Mouse (Mus musculus) limb, embryonic 14.5 days (tissue): ENCODE measurements around the gene Tmod4. TPM values are rescaled to one million over a fixed set of nuclear protein-coding genes. Genes with fewer than 3 reads are reported as not detected.
A peak's percentile ranks its signal among the peaks of the same experiment; 100 is the strongest.

Experiments used
- ATAC-seq: fragments of 200-750 bp; cut with Nextera tagmentation; 2 replicates; pipeline ENCODE4 v1.8.0; 2017; ENCODE audit warnings: low read depth, moderate number of reproducible peaks, moderate TSS enrichment; ENCODE audit not compliant: low FRiP score
- DNase-seq: peaks from one replicate; pipeline ENCODE4 v3.0.0-alpha.2; 2015; ENCODE audit warnings: low spot score
- H3K27ac ChIP-seq: fragments of 300-500 bp; sonication (generic); replicated peaks from 2 replicates; pipeline ENCODE4 v1.5.1; 2014; ENCODE audit warnings: low read depth, mild to moderate bottlenecking, low read length, moderate library complexity, mixed read lengths
- H3K27me3 ChIP-seq: fragments of 300-500 bp; sonication (generic); 2 replicates; pipeline ENCODE4 v1.6.1; 2014; ENCODE audit warnings: low read length, mixed read lengths; ENCODE audit not compliant: control insufficient read depth, insufficient read depth
- H3K36me3 ChIP-seq: fragments of 300-500 bp; sonication (generic); 2 replicates; pipeline ENCODE4 v1.6.1; 2014; ENCODE audit warnings: mild to moderate bottlenecking, low read length, moderate library complexity, mixed read lengths; ENCODE audit not compliant: control insufficient read depth, insufficient read depth
- H3K4me1 ChIP-seq: fragments of 300-500 bp; sonication (generic); 2 replicates; pipeline ENCODE4 v1.6.1; 2014; ENCODE audit warnings: antibody characterized with exemption, low read length, mixed read lengths; ENCODE audit not compliant: control insufficient read depth, insufficient read depth
- H3K4me2 ChIP-seq: fragments of 300-500 bp; sonication (generic); replicated peaks from 2 replicates; pipeline ENCODE4 v1.6.1; 2014; ENCODE audit warnings: low read depth, mild to moderate bottlenecking, low read length, moderate library complexity; ENCODE audit not compliant: severe bottlenecking
- H3K4me3 ChIP-seq: fragments of 300-500 bp; sonication (generic); replicated peaks from 2 replicates; pipeline ENCODE4 v1.5.1; 2014; ENCODE audit warnings: low read length
- H3K9ac ChIP-seq: fragments of 300-500 bp; sonication (generic); 2 replicates; pipeline ENCODE4 v1.6.1; 2014; ENCODE audit warnings: mild to moderate bottlenecking, low read depth, low read length, moderate library complexity; ENCODE audit not compliant: severe bottlenecking
- H3K9me3 ChIP-seq: fragments of 300-500 bp; sonication (generic); 2 replicates; pipeline ENCODE4 v1.6.1; 2016; ENCODE audit warnings: low read length; ENCODE audit not compliant: control insufficient read depth
- POLR2A ChIP-seq: fragments of 200-500 bp; IDR thresholded peaks from 2 replicates; pipeline ENCODE4 v1.8.0; 2012; ENCODE audit warnings: inconsistent platforms, mild to moderate bottlenecking, moderate library complexity, borderline replicate concordance; ENCODE audit not compliant: insufficient read depth, insufficient read length; ENCODE audit errors: extremely low read depth
- WGBS: fragments of 180-500 bp; shearing (Covaris S2); extraction: QIAGEN DNeasy Blood & Tissue Kit; methylation state at CpG from one replicate; pipeline ENCODE4 v1.1.7; 2014; 5-methylcytosine and 5-hydroxymethylcytosine counted together
- polyA plus RNA-seq, 2 experiments: library from polyadenylated mRNA; depleted of rRNA in 1 of 2; stranded (reverse) in 1 of 2; unstranded in 1 of 2; fragments of >200 nt; fragmentation: Nextera tagmentation in 1 of 2; extraction: Ambion mirVana in 1 of 2; gene quantifications; 2 replicates each; pipeline versions ENCODE4 v1.2.1 to v1.2.3; 2012 to 2014

Gene Tmod4
- polyA plus RNA-seq (2012; rRNA removed) (3.2 and 5.0 TPM in 2 replicates), polyA plus RNA-seq (2014; fragmentation: Nextera tagmentation; extraction: Ambion mirVana) (2.9 and 3.7 TPM in 2 replicates)

DNA sequence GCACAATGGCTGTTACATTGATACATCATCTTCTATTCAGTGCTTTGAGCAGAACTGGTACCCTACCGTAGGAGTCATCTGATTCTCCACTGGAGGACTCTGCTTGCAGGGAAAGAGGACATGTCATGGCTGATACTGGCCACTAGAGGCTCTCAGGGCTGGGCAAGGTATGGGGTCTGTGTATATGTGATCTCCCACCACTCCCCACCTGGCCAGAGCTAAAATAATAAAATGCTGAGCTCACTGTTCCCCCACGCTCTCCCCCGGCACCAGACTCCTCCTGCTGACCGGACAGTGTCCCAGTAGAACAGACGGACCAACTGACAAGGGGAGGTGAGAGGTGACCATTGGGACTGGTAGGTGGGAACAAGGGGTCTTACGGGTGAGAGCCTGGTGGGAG, at the start of gene Tmod4:
TSS of gene Tmod4 (plus strand) at position 231 of the 400 bp plus-strand sequence.
- no peak for DNase-seq
- H3K36me3 ChIP-seq: peaks cover 44% of the 10 kb centered on the region
- peak within 1 kb of the TSS; percentile 39; the same call in 1 of the 2 replicates for H3K27ac ChIP-seq
- H3K4me1 ChIP-seq: peaks cover 11% of the 10 kb centered on the region
- no peaks in the 10 kb centered on the region for H3K9me3 ChIP-seq
- no peak within 1 kb of the TSS for H3K4me2 ChIP-seq
- no peak within 1 kb of the TSS for H3K9ac ChIP-seq
- WGBS: 50% methylated on average over 6 of the region's 6 CpGs
- no peak for TF ChIP-seq POLR2A
- no peaks in the 10 kb centered on the region for H3K27me3 ChIP-seq
- ATAC-seq: peak; percentile 57
- no peak within 1 kb of the TSS for H3K4me3 ChIP-seq

DNA sequence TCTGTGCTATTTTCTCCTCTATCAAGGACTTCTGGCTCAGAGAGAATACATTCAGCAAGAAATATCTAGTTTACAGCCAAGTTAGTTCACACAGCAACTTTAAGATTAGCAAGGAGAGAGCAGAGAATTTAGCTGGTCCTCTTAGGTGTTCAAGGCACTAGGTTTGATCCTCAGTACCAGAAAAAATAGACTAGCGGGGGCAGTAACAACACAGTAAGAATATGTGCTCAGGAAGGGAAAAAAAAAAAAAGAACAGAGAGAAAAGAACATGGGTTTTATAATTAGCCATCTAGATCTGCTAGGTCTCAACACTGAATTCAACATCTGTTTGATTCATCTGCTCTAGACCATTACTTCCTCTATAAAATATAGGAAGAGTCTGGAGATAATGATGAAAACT, 36.2 kb upstream of the Tmod4 start:
- no peaks in the 10 kb centered on the region for H3K4me1 ChIP-seq
- no peak overlapping the region for H3K4me3 ChIP-seq
- H3K4me2 ChIP-seq: no peak overlapping the region
- WGBS: 92% methylated on average over 1 of the region's 1 CpGs
- TF ChIP-seq POLR2A: no peak
- H3K27ac ChIP-seq: no peak overlapping the region
- no peaks in the 10 kb centered on the region for H3K27me3 ChIP-seq
- no peak overlapping the region for H3K9ac ChIP-seq
- no peaks in the 10 kb centered on the region for H3K9me3 ChIP-seq
- ATAC-seq (no peak), DNase-seq (no peak)
- 0 out of 2 replicates have a peak, but pooled peaks cover 4% of the 10 kb centered on the region for H3K36me3 ChIP-seq

DNA sequence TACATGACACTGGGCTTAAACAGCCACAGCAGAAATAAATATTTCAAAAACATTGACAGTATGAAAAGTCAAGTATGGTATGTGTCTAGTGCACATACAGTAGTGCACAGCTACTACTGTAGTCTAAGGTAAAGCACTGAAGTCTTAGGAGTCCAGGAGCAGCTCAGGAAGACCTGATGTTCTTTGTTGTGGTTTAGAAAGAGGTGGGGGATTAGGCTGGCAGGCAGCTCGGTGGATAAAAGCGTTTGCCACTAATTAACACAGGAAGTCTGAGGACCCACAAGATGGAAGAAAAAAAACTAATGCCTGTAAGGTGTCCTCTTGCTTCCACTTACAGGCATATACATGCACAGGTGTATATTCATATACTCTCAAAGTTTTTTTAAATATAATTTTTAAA, 23.4 kb upstream of the Tmod4 start:
- Histone ChIP-seq H3K27ac (no peak overlapping the region), H3K9me3 (no peaks in the 10 kb centered on the region), H3K4me1 (peaks cover 9% of the 10 kb centered on the region), H3K4me2 (no peak overlapping the region), H3K9ac (no peak overlapping the region), H3K36me3 (peaks cover 18% of the 10 kb centered on the region; the same call in 1 of the 2 replicates), H3K4me3 (no peak overlapping the region), H3K27me3 (no peaks in the 10 kb centered on the region)
- WGBS: 25% methylated on average over 2 of the region's 2 CpGs
- no peak for TF ChIP-seq POLR2A
- DNase-seq (no peak), ATAC-seq (no peak)

DNA sequence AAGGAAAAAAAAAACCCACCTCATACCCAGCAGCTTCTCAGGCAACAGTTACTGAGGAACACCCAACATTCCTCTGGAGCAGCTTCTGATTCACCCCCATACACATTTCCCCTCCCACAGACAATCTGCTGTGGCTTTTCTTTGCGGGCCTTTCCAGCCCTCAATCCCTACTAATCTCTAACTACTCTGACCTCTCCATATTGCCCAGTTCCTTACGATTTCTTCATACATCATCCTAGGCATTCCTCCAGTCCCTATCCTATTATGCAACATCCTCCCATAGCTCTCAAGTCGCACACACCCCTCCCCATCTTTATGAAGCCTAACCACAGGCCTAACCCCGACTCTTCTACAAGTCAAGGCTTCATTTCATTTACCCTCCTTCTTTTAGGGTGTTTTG, 19.2 kb upstream of the Tmod4 start:
- H3K4me3 ChIP-seq: peak overlapping the region; percentile 73
- H3K36me3 ChIP-seq: peaks cover 9% of the 10 kb centered on the region; the same call in 1 of the 2 replicates
- H3K9ac ChIP-seq: peak overlapping the region; percentile 83; the same call in 1 of the 2 replicates
- H3K27ac ChIP-seq: no peak overlapping the region
- WGBS: 58% methylated on average over 4 of the region's 4 CpGs
- no peaks in the 10 kb centered on the region for H3K27me3 ChIP-seq
- peak overlapping the region; percentile 61 for H3K4me2 ChIP-seq
- DNase-seq: no peak
- H3K4me1 ChIP-seq: peaks cover 9% of the 10 kb centered on the region
- no peak for ATAC-seq
- TF ChIP-seq POLR2A: no peak
- no peaks in the 10 kb centered on the region for H3K9me3 ChIP-seq

DNA sequence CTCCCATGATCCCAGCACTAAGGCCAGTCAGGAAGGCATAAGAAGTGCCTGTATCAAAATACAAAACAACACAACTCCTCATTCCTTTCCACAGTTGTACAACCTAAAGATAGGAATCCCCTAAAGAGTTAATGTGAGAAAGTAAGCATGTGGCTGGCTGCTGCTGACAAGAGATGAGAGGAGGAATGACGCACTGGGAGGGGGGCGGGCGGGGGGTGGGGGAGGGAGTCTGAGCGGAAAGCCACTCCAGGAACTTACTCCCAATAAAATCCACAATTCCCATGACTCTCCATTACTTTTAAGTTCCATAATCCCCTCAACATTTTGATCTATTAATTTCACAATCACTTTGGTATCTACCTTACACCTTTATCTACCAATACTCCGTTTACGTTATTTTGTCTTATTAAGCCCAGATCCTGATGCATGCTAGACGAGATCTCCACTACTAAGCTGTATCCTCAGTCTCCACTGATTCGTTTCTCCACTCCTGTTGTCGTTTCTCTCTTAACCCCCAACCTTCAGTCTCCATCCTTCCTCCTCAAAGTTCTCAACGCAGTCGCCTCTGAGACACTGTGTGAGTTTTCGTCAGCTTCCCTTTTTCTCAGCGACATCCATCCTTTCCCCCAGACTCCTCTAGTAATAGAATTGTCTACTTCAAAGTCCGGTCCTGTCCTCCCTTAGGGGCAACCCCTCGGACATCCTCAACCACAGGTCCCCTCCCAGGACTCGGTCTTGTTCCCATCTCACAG, 18.5 kb upstream of the Tmod4 start:
- no peak for TF ChIP-seq POLR2A
- Histone ChIP-seq H3K9ac (peak overlapping the region; percentile 83), H3K4me3 (peak overlapping the region; percentile 73), H3K9me3 (no peaks in the 10 kb centered on the region), H3K4me1 (peaks cover 11% of the 10 kb centered on the region), H3K36me3 (peaks cover 9% of the 10 kb centered on the region; the same call in 1 of the 2 replicates), H3K4me2 (peak overlapping the region; percentile 61), H3K27ac (peak overlapping the region; percentile 75), H3K27me3 (no peaks in the 10 kb centered on the region)
- WGBS: under 1% methylated on average over 16 of the region's 16 CpGs
- DNase-seq (no peak), ATAC-seq (no peak)
